Mouse (Mus musculus): ENCODE measurements around the gene Zbed4. TPM values are rescaled to one million over a fixed set of nuclear protein-coding genes. Genes with fewer than 3 reads are reported as not detected.
"Not testable (repeated sequence)": the region's sequence is repeated elsewhere in the genome, so short reads cannot be mapped to it uniquely, and the experiment has no call there.

Zbed4 gene
- polyA plus RNA-seq, 1 experiment from 2014 or later, result 26.8 TPM

DNA sequence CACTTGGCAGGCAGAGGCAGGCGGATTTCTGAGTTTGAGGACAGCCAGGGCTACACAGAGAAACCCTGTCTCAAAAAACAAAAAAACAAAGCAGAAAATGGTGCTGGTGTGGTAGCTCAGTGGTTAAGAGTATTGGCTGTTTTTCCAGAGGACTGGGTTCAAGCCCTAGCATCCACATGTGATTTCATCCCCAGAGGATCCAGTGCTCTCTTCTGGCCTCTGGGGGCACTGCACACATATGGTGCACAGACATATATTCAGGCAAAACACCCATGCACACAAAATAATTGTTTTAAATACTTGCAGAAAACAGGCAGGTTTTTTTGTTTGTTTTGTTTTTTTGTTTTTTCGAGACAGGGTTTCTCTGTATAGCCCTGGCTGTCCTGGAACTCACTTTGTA is 14.7 kb downstream of the Zbed4 start:
- H3K4me2 ChIP-seq (replicated peaks; ENCODE audit: low read depth, low read length); ATAC-seq (ENCODE audit: low FRiP score, low TSS enrichment); H3K9ac ChIP-seq (ENCODE audit: low read depth, low read length); H3K4me3 ChIP-seq (ENCODE audit: low read length); H3K27ac ChIP-seq (ENCODE audit: low read depth, low read length); H3K9me3 ChIP-seq (ENCODE audit: control insufficient read depth, low read length); H3K4me1 ChIP-seq (ENCODE audit: control insufficient read depth, insufficient read depth, low read length); H3K27me3 ChIP-seq (ENCODE audit: control insufficient read depth, insufficient read depth, low read length): not testable (repeated sequence)
- peaks cover 22% of the 10 kb centered on the region for H3K36me3 ChIP-seq (ENCODE audit: control insufficient read depth, insufficient read depth, low read length)
- 92% methylated on average over 2 of the region's 2 CpGs for WGBS

DNA sequence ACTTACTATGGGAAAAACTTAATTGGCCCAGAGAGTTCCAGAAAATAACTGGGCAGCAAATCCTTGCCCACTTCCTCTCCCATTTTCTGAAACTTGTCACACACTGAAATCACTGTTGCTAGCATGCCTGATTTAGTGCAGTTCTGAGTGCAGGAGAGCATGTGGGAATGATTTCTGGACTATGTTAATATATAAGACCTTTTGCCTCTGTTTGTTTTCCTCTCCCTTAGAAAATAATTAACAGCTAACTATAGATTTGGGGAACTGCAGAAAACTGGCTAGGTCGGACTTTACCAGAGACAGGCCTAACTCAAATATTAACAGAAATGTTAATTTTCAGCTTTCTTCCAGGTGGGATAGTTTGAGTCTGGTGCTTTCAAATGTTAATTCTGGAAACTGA is 17.1 kb downstream of the Zbed4 start:
- Histone ChIP-seq H3K36me3 (ENCODE audit: control insufficient read depth, insufficient read depth, low read length) (peaks cover 20% of the 10 kb centered on the region), H3K4me2 (replicated peaks; ENCODE audit: low read depth, low read length) (no peak overlapping the region), H3K9me3 (ENCODE audit: control insufficient read depth, low read length) (no peaks in the 10 kb centered on the region), H3K9ac (ENCODE audit: low read depth, low read length) (no peak overlapping the region), H3K27ac (ENCODE audit: low read depth, low read length) (no peak overlapping the region), H3K27me3 (ENCODE audit: control insufficient read depth, insufficient read depth, low read length) (no peaks in the 10 kb centered on the region), H3K4me3 (ENCODE audit: low read length) (no peak overlapping the region), H3K4me1 (ENCODE audit: control insufficient read depth, insufficient read depth, low read length) (0 out of 2 replicates have a peak, but pooled peaks cover 3% of the 10 kb centered on the region)
- ATAC-seq (ENCODE audit: low FRiP score, low TSS enrichment), result no peak
- 62% methylated on average over 1 of the region's 1 CpGs for WGBS

DNA sequence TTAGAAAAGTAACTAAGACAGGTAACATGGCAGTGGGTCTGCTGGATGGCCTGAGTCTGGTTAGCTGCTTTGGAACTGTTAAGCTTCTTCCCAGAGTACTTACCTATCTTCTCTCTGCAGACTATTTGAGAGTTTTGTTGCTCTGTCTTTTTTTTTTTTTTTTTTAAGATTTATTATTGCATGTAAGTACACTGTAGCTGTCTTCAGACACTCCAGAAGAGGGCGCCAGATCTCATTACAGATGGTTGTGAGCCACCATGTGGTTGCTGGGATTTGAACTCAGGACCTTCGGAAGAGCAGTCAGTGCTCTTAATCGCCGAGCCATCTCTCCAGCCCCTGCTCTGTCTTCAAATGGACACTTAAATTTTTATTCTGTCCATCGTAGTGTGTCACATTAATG is 23.2 kb downstream of the Zbed4 start:
- H3K36me3 ChIP-seq (ENCODE audit: control insufficient read depth, insufficient read depth, low read length), result peaks cover 17% of the 10 kb centered on the region
- not testable (repeated sequence) for H3K9me3 ChIP-seq (ENCODE audit: control insufficient read depth, low read length); H3K27ac ChIP-seq (ENCODE audit: low read depth, low read length); H3K4me1 ChIP-seq (ENCODE audit: control insufficient read depth, insufficient read depth, low read length); H3K27me3 ChIP-seq (ENCODE audit: control insufficient read depth, insufficient read depth, low read length); H3K4me3 ChIP-seq (ENCODE audit: low read length); ATAC-seq (ENCODE audit: low FRiP score, low TSS enrichment); H3K4me2 ChIP-seq (replicated peaks; ENCODE audit: low read depth, low read length); H3K9ac ChIP-seq (ENCODE audit: low read depth, low read length)
- WGBS, result 91% methylated on average over 5 of the region's 5 CpGs

GRCm38 (mm10) chr15:88792140-88792850 is 40.8 kb downstream of the Zbed4 start:
- H3K9ac ChIP-seq (ENCODE audit: low read depth, low read length), result no peak overlapping the region
- H3K4me1 ChIP-seq (ENCODE audit: control insufficient read depth, insufficient read depth, low read length), result no peaks in the 10 kb centered on the region
- ATAC-seq (ENCODE audit: low FRiP score, low TSS enrichment), result no peak
- H3K27ac ChIP-seq (ENCODE audit: low read depth, low read length), result no peak overlapping the region
- no peaks in the 10 kb centered on the region for H3K9me3 ChIP-seq (ENCODE audit: control insufficient read depth, low read length)
- no peak overlapping the region for H3K4me2 ChIP-seq (replicated peaks; ENCODE audit: low read depth, low read length)
- H3K36me3 ChIP-seq (ENCODE audit: control insufficient read depth, insufficient read depth, low read length), result no peaks in the 10 kb centered on the region
- 82% methylated on average over 4 of the region's 4 CpGs for WGBS
- H3K27me3 ChIP-seq (ENCODE audit: control insufficient read depth, insufficient read depth, low read length), result no peaks in the 10 kb centered on the region
- H3K4me3 ChIP-seq (ENCODE audit: low read length), result no peak overlapping the region

DNA sequence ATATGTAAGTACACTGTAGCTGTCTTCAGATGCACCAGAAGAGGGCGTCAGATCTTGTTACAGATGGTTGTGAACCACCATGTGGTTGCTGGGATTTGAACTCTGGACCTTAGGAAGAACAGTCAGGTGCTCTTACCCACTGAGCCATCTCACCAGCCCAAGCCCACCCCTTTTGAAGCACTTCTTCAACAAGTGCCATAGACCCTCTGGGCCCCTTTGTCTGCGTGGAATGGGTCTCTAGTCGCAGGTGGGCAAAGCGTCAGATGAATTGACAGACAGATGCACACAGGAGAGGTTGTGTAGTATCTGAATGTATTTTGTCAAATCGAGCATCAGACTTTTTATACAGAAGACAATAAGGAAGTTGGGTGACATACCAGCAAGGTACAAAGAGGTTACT is 43.3 kb downstream of the Zbed4 start:
- ATAC-seq (ENCODE audit: low FRiP score, low TSS enrichment); H3K36me3 ChIP-seq (ENCODE audit: control insufficient read depth, insufficient read depth, low read length); H3K4me2 ChIP-seq (replicated peaks; ENCODE audit: low read depth, low read length); H3K4me3 ChIP-seq (ENCODE audit: low read length); H3K4me1 ChIP-seq (ENCODE audit: control insufficient read depth, insufficient read depth, low read length); H3K9ac ChIP-seq (ENCODE audit: low read depth, low read length); H3K27ac ChIP-seq (ENCODE audit: low read depth, low read length); H3K9me3 ChIP-seq (ENCODE audit: control insufficient read depth, low read length); H3K27me3 ChIP-seq (ENCODE audit: control insufficient read depth, insufficient read depth, low read length): not testable (repeated sequence)
- WGBS, result 94% methylated on average over 4 of the region's 5 CpGs

DNA sequence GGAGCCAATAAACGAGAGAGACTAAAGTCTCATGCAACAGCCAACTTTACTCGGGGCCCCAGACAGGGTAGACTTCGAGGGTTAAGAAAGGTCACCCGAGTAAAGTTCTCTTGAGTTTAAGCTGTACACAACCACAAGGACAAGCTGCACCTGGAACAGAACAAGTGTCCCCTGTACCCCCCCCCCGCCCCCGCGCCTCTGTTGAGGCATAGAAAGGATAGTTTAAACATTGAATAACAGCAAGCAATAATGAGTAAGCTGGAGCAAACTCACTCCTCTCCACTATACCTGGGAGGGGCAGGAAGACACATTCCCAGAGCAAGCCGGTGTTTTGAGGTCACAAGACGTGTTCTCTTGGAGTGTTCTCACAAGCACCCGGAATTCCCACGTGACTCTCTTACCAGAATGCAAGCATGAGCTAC is 48.5 kb downstream of the Zbed4 start:
- H3K27ac ChIP-seq (ENCODE audit: low read depth, low read length), result no peak overlapping the region
- 80% methylated on average over 11 of the region's 11 CpGs for WGBS
- no peaks in the 10 kb centered on the region for H3K4me1 ChIP-seq (ENCODE audit: control insufficient read depth, insufficient read depth, low read length)
- no peaks in the 10 kb centered on the region for H3K9me3 ChIP-seq (ENCODE audit: control insufficient read depth, low read length)
- H3K4me2 ChIP-seq (replicated peaks; ENCODE audit: low read depth, low read length), result no peak overlapping the region
- H3K9ac ChIP-seq (ENCODE audit: low read depth, low read length), result no peak overlapping the region
- ATAC-seq (ENCODE audit: low FRiP score, low TSS enrichment), result no peak
- H3K27me3 ChIP-seq (ENCODE audit: control insufficient read depth, insufficient read depth, low read length), result no peaks in the 10 kb centered on the region
- peaks cover 5% of the 10 kb centered on the region; the same call in 1 of the 2 replicates for H3K36me3 ChIP-seq (ENCODE audit: control insufficient read depth, insufficient read depth, low read length)
- no peak overlapping the region for H3K4me3 ChIP-seq (ENCODE audit: low read length)

DNA sequence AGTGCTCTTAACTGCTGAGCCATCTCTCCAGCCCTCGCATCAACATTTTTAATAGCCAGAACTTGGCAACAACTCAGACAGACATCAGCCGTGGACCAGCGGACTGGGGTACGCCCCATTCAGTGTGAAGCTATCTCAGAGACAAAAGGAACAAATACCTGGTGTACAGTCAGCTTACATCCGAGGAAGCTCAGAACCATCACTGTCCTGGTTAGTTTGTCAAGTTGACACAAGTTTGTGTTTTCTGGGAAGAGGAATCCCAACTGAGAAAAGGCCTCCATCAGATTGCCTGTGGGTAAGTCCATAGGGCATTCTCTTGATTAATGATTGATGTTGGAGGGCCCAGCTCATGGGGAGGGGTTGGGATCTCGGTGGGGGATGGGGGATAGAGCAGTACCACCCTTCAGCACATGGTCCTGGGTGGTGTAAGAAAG is 49.5 kb downstream of the Zbed4 start:
- ATAC-seq (ENCODE audit: low FRiP score, low TSS enrichment), result no peak
- Histone ChIP-seq H3K4me1 (ENCODE audit: control insufficient read depth, insufficient read depth, low read length) (no peaks in the 10 kb centered on the region), H3K27ac (ENCODE audit: low read depth, low read length) (no peak overlapping the region), H3K27me3 (ENCODE audit: control insufficient read depth, insufficient read depth, low read length) (no peaks in the 10 kb centered on the region), H3K9ac (ENCODE audit: low read depth, low read length) (no peak overlapping the region), H3K4me3 (ENCODE audit: low read length) (no peak overlapping the region), H3K4me2 (replicated peaks; ENCODE audit: low read depth, low read length) (no peak overlapping the region), H3K9me3 (ENCODE audit: control insufficient read depth, low read length) (no peaks in the 10 kb centered on the region), H3K36me3 (ENCODE audit: control insufficient read depth, insufficient read depth, low read length) (peaks cover 13% of the 10 kb centered on the region; the same call in 1 of the 2 replicates)
- WGBS, result 77% methylated on average over 6 of the region's 6 CpGs

DNA sequence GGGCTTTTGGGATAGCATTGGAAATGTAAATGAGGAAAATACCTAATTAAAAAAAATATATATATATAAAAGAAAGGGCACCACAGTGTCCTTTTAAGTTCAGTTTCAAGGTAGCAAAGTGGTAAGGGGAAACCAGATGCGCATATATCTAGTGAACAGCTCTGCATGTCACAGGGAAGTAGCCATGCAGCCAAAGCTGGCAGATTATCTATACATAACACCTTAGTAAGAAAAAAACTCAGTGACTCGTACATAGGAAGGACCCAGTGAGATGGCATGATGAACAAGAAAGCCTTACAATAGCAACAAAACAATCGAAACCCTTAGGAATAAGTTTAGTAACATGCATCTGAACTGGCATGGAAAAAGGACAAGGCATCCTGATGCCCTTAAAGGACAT is 50.4 kb downstream of the Zbed4 start:
- Histone ChIP-seq H3K9me3 (ENCODE audit: control insufficient read depth, low read length) (no peaks in the 10 kb centered on the region), H3K4me2 (replicated peaks; ENCODE audit: low read depth, low read length) (no peak overlapping the region), H3K36me3 (ENCODE audit: control insufficient read depth, insufficient read depth, low read length) (peaks cover 19% of the 10 kb centered on the region; the same call in 1 of the 2 replicates), H3K27me3 (ENCODE audit: control insufficient read depth, insufficient read depth, low read length) (no peaks in the 10 kb centered on the region), H3K4me1 (ENCODE audit: control insufficient read depth, insufficient read depth, low read length) (no peaks in the 10 kb centered on the region), H3K4me3 (ENCODE audit: low read length) (no peak overlapping the region), H3K9ac (ENCODE audit: low read depth, low read length) (no peak overlapping the region), H3K27ac (ENCODE audit: low read depth, low read length) (no peak overlapping the region)
- ATAC-seq (ENCODE audit: low FRiP score, low TSS enrichment), result no peak
- 91% methylated on average over 3 of the region's 3 CpGs for WGBS

DNA sequence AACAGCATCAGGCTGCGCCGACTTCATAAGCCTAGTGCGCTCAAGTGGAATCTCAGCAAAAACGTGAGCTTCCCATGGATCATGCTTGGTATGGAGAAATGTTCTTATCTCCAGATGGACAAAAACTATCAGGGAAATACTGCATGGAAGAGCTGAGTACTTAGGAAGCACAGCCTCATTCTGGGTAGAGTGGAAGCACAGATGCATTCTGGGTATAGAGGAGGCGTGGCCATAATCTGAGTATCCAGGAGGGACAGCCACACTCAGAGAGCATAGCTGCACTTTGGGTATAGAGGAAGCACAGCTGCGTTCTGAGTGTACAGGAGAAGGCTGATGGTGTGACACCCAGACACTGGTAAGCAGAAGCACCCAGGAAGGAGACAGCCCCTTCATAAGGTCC is 50.9 kb downstream of the Zbed4 start:
- H3K9me3 ChIP-seq (ENCODE audit: control insufficient read depth, low read length), result no peaks in the 10 kb centered on the region
- peaks cover 19% of the 10 kb centered on the region; the same call in 1 of the 2 replicates for H3K36me3 ChIP-seq (ENCODE audit: control insufficient read depth, insufficient read depth, low read length)
- no peak overlapping the region for H3K4me2 ChIP-seq (replicated peaks; ENCODE audit: low read depth, low read length)
- no peaks in the 10 kb centered on the region for H3K27me3 ChIP-seq (ENCODE audit: control insufficient read depth, insufficient read depth, low read length)
- H3K27ac ChIP-seq (ENCODE audit: low read depth, low read length), result no peak overlapping the region
- 88% methylated on average over 6 of the region's 6 CpGs for WGBS
- no peaks in the 10 kb centered on the region for H3K4me1 ChIP-seq (ENCODE audit: control insufficient read depth, insufficient read depth, low read length)
- H3K9ac ChIP-seq (ENCODE audit: low read depth, low read length), result no peak overlapping the region
- H3K4me3 ChIP-seq (ENCODE audit: low read length), result no peak overlapping the region
- no peak for ATAC-seq (ENCODE audit: low FRiP score, low TSS enrichment)

All from kidney, embryonic 14.5 days (tissue).